Mouse (Mus musculus): ENCODE results near the gene Nkap.
"Not testable (repeated sequence)": the region's sequence is repeated elsewhere in the genome, so short reads cannot be mapped to it uniquely, and the experiment has no call there.

Gene Nkap

DNA sequence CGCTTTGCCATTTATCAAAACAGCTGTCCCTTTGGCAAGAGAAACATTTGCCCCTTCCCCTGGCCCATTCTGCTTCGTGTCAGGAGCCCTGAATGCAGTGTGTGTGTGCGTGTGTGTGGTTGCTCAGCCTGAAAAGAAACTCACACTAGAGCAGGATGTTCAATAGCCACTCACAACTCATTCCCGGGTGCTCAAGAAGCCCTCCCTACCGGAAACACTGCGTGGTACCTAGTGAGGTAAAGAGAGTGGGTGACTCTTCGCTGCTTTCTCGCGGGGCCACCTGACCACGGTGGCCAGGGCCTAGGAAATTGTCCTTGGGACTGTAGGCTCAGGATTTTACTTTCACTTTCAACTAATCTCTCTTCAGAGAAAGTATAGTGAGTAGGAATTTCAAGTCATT lies 34.6 kb downstream of the Nkap start:
- DNase-seq, result no peak

DNA sequence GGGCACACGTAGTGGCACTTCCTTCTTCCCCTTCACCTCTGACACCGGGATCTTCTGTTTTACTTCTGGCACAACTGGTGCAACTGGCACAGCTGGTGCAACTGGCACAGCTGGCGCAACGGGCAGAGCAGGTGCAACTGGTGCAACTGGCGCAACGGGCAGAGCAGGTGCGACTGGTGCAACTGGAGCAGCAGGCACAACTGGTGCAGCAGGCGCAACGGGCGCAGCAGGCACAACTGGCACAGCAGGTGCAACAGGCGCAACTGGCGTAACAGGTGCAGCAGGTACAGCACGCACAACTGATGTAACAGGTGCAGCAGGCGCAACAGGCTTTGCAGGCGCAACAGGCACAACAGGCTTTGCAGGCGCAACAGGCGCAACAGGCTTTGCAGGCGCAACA lies 36.5 kb downstream of the Nkap start:
- no peak for DNase-seq

DNA sequence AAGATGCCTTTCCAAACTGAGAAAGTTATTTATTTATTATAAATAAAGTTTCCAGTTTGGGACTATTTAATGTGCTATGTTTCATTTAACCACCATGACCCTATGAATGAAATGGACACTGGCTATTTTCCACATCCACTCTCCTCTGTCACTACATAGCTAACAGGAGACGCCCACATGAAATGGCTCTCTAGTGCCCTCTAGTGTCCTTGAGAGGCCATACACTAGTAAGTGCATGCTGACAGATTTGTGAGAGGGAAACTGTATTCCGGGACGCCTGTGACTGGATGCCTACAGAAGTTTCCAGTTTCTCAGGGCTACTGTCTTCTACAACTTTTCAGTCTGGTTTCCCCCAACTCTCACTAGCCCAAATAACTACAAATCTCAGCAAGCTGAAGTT lies 40.5 kb downstream of the Nkap start:
- peak; percentile 25 to 49 for DNase-seq

DNA sequence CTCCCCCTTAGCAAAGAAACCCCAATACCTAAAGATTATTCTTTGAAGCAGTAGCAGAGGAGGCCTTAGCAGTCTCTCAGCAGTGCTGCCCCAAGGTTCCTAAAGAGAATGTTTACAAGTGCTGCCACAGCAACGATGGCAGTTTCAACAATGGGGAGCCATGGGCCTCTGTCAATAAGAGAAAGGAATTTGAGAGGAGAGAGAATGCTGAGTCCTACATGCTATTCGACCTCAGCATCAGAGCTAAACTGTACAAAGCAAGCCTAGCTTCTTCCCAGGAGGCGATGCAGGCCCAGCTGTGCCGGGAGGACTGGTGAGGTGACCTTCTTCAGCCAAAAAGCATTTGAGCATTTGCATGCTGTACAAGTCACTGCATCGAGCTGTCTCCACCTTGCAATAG lies 42.1 kb downstream of the Nkap start, which contains the start of gene Akap14:
Akap14 (minus strand) TSS at position 101 of the 400 bp plus-strand sequence.
- DNase-seq, result no peak

DNA sequence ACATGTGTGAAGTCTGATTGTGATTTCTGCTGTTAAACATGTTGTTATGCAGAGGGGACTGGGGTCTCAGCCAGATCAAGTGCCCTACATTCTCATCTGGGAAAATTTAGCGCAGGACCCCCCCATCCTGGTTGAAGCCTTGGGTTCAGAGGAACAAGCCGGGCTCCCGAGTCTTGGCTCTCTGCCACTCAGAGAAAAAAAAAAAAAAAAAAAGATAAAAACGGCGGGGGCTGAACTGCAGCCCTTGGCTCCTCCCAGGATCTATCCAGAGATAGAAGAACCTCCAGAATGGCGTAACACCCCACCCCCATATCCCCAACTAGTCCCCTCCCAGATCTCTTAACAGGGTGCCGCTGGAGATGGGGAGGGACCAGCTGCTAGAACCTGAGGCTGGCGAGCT lies 57.8 kb downstream of the Nkap start:
- not testable (repeated sequence) for DNase-seq

DNA sequence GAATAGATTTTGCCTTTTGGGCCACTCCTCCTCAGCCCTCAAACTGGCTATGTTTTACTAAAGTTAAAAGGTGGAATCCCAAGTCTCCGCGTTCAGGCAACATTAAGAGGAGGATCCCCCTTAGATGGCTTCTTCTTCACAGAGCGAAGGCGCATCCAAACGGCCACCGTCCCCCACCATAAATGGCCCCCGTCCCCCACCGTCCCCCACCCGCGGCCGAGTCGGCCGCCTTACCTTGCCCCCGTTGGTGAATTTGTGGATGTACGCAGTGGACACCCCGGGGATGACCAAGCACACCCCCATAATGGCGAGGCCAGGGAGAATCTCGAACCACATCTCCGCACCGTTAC lies 64.1 kb downstream of the Nkap start:
- DNase-seq, result no peak

DNA sequence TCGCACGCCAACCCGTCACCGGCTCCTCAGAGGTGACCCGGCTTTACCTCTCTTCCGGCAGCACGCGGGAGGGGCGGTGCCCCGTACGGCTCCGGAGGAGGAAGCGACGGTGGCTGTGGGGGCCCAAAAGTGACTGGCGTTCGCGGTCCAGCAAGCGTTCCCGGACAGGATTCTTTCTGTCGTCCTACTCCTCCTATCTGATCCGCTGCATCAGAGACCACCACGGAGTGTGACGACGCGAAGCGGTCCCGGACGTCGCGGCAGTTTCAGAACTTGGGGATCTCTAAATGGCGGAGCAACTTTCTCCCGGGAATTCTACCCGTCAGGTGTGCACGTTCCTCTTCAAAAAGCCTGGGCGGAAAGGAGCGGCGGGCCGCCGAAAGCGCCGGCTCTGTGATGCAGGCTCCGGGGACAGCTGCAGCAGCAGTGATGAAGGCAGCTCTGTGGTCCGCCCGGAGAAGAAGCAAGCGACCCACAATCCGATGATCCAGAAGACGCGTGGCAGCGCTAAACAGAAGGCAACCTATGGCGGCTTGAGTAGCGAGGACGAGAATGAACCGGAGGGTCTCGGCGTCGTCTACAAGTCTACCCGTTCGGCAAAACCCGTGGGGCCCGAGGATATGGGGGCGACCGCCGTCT lies 64.6 kb downstream of the Nkap start, which contains the start of the genes Ndufa1 and Rnf113a1:
Ndufa1 (minus strand) TSS at position 59 of the 639 bp plus-strand sequence.
Rnf113a1 (plus strand) TSS at position 141 of the 639 bp plus-strand sequence.
- DNase-seq, result peak; percentile 88 to 92

DNA sequence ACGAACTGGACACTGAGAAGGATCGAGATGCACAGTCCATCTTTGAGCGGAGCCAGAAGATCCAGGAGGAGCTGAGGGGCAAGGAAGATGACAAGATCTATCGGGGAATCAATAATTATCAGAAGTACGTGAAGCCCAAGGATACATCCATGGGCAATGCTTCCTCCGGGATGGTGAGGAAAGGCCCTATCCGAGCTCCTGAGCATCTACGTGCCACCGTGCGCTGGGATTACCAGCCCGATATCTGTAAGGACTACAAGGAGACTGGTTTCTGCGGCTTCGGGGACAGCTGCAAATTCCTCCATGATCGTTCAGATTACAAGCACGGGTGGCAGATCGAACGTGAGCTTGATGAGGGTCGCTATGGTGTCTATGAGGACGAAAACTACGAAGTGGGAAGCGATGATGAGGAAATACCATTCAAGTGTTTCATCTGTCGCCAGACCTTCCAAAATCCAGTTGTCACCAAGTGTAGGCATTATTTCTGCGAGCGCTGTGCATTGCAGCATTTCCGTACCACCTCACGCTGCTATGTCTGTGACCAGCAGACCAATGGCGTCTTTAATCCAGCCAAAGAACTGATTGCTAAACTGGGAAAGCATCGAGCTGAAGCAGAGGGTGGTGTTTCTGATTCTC lies 65.3 kb downstream of the Nkap start:
- DNase-seq, result peak; percentile 5 to 11

DNA sequence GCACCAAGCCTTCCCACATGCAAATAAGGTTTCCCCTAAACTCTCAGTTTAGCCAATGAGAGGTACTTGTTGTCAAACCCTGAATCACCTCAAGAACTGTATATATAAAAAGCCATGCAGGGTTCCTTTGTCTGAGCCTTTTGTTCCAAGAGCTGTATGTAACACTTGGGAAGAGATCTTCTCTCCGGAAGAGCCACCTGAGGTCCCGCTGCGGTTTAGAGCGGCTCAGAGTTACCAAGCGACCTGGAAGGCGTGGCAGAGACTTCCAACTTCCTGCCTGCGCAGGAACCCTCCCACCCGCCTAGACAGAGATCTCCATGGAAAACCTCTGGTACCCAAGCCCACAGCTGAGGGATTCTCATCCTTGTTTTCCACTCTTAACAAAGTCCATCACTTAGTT lies 72.1 kb downstream of the Nkap start:
- no peak for DNase-seq

Data from kidney, postnatal 4 days (tissue).